Mouse (Mus musculus) embryo, embryonic 11.5 days (tissue): ENCODE measurements around the gene Tsacc.
"Not testable (repeated sequence)": the region's sequence is repeated elsewhere in the genome, so short reads cannot be mapped to it uniquely, and the experiment has no call there.

Experiments
- DNase-seq: peaks from one replicate; pipeline ENCODE4 v3.0.0-alpha.2; 2012; ENCODE audit warnings: low read depth, low spot score

The Tsacc gene

GRCm38 (mm10) chr3:88284815-88285564 is 11.8 kb downstream of the Tsacc start:
- not testable (repeated sequence) for DNase-seq

DNA sequence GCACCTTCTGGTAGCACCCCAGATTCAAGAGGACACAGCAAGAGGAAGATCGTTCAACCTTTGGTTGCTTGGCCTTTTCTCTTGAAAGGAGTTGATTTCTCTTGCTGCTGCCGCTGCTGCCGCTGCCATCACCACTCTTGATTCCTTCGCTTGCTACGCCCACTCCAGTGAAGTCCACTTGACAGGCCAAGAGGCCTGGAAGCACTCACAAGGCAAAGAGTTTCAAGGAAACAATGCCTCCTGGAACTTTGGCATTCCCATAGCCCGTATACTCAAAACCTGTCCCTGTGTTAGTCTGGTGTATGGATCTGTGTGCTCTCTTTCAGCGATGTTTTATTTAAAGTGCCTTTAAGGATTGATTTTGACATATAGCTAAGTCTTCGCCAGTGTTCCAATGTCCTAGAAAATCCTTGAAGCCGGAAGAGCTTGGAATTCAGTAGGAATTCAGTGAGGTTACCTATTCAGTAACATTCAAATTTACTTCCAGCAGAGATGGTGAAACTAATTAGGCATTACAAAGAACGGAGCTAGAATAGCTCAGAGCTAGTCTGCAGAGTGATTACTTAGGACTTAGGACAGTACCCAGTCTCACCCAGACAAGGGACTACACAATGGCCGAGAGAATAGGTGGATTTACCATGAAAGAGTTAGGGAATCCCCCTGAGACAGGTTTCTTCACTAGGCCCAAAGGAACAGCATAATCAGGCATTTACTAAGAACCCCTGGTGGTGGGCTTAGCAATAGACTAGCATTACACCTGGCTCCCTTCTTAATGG is 15.5 kb downstream of the Tsacc start:
- not testable (repeated sequence) for DNase-seq

- no peak for DNase-seq
Measured at GRCm38 (mm10) chr3:88280035-88280434, 16.8 kb downstream of the Tsacc start.

- DNase-seq = no peak
Measured at GRCm38 (mm10) chr3:88276529-88277143, 20.2 kb downstream of the Tsacc start.

DNA sequence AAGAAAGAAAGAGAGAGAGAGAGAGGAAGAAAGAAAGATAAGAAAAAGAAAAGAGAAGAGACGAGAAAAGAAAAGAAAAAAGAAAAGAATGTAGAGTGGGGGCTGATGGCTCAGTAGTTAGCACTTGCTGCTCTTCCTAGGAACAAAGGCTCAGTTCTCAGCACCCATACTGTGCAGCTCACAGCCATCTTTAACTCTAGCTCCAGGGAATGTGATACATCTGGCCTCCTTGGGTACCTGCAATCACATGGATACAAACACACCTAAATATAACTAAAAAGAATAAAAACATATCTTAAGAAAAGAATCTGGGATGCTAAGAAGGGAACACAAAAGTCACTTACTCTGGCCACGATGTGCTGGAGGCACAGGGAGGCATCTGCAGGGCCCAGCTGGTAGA is 20.7 kb downstream of the Tsacc start:
- DNase-seq = no peak

DNA sequence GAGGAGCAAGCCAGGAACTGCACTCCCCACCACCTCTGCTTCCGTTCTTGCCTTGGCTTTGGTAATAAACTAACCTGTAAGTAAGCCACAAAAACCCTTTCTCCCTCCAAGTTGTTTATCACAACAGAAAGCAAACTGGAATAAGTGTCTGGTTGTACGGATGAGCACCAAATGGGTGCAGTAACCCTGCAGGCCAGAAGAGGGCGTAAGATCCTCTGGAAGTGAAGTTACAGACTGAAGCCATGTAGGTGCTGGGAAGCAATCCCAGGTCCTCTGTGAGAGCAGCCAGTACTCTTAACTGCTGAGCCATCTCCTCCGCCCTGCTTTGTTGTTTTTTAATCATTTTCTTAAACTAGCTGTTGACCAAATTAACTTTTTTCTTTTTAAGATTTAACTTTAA is 22.8 kb downstream of the Tsacc start:
- DNase-seq = no peak

DNA sequence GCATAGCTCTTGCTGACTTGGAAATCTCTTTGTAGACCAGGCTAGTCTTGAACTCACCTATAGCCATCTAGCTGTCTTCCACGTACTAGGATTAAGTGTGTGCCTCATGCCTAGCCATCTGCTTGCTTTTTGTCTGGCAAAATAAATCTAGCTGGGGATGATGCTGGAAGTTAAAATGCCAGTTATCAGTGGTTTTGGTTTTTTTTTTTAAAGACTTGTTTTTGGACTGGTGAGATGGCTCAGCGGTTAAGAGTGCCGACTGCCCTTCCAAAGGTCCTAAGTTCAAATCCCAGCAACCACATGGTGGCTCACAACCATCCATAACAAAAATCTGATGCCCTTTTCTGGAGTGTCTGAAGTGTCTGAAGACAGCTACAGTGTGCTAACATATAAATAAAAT is 24.9 kb downstream of the Tsacc start:
- no peak for DNase-seq

DNA sequence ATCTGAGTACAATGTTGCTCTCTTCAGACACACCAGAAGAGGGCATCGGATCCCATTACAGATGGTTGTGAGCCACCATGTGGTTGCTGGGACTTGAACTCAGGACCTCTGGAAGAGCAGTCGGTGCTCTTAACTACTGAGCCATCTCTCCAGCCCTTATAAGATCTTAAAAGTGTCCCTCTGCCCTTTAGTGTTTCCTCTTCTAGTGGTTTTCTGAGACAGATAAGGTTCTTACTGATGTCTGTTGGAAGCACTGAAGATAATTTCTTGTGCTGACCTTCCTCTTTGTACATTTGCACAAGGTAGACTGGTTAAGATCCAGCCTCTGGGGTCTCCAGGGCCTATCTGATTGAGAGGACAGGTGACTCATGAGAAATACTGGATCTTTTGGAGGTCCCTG is 25.5 kb downstream of the Tsacc start:
- DNase-seq = not testable (repeated sequence)

DNA sequence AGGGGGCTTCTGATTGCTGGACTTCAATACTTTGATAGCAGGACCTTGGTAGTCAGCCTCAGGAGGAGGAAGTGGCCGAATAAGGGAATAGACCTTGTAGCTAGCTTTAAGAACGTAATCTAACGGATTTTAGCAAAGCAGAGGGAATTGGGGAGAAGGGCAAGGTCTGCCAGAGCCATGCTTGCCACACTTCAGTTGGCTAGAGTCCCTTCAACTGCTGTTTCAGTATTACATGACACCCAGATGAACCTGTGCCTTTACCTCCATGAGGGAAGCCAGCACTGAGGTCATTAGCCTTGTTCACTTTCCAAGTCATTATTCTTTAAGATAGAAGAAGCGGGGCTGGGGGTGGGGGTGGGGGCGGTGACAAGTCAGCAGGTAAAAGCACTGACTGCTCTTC is 27.8 kb downstream of the Tsacc start:
- no peak for DNase-seq

DNA sequence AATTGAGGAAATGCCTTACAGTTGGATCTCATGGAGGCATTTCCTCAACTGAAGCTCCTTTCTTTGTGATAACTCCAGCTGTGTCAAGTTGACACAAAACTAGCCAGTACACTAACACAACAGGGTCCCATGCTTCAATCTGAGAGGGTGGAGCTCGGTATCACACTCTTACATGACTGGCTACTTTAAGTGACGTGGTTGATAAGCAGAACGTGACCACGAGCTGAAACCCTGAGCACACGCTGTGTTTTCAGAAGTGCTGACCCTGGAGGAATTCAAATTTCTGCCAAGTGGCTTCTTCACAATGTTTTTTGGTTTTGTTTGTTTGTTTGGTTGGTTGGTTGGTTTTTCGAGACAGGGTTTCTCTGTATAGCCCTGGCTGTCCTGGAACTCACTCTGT is 28.8 kb downstream of the Tsacc start:
- DNase-seq = not testable (repeated sequence)

DNA sequence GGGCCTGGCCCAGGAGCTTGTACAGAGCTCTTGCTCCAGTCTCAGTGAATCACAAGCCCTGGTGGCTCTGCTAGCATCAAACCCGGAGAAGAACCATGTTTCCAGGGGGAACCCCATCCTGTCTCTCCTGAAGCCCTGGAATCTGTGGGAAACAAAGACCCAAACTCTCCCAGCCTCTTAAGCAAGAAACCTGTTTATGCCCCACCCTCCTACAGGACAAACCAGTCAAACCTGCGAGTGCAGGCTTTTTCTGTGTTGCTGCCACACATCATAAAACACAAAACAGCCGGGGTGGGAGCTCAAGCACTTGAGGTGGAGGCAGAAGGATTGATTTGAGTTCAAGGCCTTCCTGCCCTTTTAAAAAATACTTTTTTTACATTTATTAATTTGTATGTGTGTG is 34.5 kb downstream of the Tsacc start:
- no peak for DNase-seq

GRCm38 (mm10) chr3:88256382-88256781 is 40.4 kb downstream of the Tsacc start:
- no peak for DNase-seq

DNA sequence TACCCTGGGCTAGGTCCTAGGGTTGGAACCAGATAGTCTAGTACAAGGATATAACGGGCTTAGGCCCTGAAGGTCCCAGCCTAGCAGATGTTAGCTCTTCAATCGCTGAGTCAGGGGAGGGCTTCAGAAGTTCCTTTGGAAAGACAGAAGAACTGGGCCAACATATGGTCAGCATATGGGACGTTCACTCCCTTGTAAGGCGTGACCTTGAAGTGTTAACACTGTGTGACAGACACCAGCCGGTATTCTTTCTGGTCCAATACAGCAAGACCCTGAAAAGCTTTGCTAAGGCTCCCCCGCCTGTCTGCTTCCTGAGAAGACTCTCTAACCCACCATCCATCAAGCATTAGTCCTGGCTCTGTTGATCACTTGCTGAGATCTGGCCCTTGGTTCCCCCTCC is 40.8 kb downstream of the Tsacc start:
- DNase-seq = no peak

- no peak for DNase-seq
Measured at GRCm38 (mm10) chr3:88254268-88254926, 42.4 kb downstream of the Tsacc start, which contains the start of gene Rhbg. Gene Rhbg (minus strand): TSS chr3:88254709.

GRCm38 (mm10) chr3:88252739-88253138 is 44.1 kb downstream of the Tsacc start:
- no peak for DNase-seq

DNA sequence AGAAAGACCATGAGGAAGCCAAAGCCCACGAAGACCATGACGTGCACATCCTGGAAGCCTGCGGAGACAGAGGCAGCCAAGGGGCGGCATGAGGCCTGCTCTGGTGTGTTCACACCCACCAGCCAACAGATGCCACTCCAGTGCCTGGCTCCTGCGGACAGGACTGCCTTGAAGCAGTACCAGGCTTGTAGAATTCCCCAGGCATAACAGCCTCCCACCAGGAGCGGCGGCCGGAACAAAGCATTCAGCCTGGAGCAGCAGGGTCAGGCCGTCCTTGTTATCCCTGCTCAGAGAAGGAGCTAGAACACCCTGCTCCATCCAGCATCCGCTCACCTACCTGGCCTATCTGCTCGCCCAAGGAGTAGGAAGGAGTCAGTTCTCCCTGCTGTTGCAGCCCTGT is 48.4 kb downstream of the Tsacc start:
- DNase-seq = no peak

GRCm38 (mm10) chr3:88247666-88248065 is 49.1 kb downstream of the Tsacc start:
- no peak for DNase-seq

- DNase-seq = no peak
Measured at GRCm38 (mm10) chr3:88245811-88246210, 51.0 kb downstream of the Tsacc start.

DNA sequence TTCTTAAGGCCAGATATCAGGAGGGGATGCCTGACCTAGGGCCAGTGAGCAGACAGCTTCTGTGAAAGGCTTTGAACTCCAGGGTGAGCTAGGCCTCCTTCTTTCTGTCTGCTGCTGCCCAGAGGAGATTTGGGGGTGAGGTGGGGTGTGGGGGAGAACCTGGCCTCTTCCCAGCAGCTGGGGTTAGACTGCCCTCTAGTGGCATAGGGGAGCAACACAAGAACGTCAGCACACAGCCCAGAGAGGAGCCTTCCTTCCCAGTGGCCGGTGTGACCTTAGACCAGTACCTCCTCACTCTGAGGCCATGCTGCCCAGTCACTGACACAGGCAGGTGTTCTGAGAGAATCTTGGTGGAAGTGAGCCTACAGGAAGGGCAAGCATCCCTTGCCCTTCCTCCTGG is 52.7 kb downstream of the Tsacc start:
- no peak for DNase-seq

GRCm38 (mm10) chr3:88242531-88242930 is 54.3 kb downstream of the Tsacc start:
- no peak for DNase-seq

GRCm38 (mm10) chr3:88241045-88241786 is 55.6 kb downstream of the Tsacc start:
- DNase-seq = no peak
